Mouse (Mus musculus): Measurements from ENCODE around the gene Qtrt1. TPM values are rescaled to one million over a fixed set of nuclear protein-coding genes. Genes with fewer than 3 reads are reported as not detected.

The Qtrt1 gene
- polyA plus RNA-seq, 1 experiment: 38.7 TPM

DNA sequence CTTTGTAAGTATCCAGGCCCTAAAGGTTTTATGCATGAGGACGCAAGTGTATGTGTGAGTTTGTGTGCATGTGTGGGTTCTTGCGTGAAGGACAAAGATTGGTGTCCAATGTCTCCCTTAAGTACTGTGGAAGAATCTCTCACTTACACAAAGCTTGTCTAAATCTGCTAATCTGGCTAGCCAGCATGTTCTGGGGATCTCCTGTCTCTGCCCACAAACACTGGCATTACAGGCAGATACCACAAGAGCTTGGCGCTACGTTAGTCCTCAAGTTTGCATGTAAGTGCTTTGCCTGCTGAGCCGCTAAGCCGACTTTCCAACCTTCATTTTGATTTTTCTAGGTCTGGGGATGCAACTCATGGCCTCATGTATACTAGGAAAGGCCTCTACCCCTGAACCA lies 25.9 kb downstream of the Qtrt1 start:
- Histone ChIP-seq H3K27ac (ENCODE audit: insufficient read depth, low read length) (peak overlapping the region; percentile 14; the same call in 1 of the 2 replicates), H3K36me3 (ENCODE audit: control insufficient read depth, insufficient read depth, low read length) (no peaks in the 10 kb centered on the region), H3K27me3 (ENCODE audit: control insufficient read depth, insufficient read depth, low read length) (no peaks in the 10 kb centered on the region), H3K4me3 (ENCODE audit: extremely low read depth, insufficient read depth, insufficient read length) (no peak overlapping the region), H3K4me1 (ENCODE audit: control insufficient read depth, insufficient read depth, insufficient read length) (peaks cover 44% of the 10 kb centered on the region)
- TF ChIP-seq CTCF (IDR thresholded peaks at IDR 0.05; ENCODE audit: extremely low read depth, insufficient read depth, insufficient read length, insufficient replicate concordance) (no peak), POLR2A (IDR thresholded peaks at IDR 0.05; ENCODE audit: low read depth, low read length) (no peak)
- DNase-seq (ENCODE audit: low read depth in 1 of 2, low spot score in 2 of 2): no peak
- 87% methylated on average over 6 of the region's 6 CpGs for WGBS

DNA sequence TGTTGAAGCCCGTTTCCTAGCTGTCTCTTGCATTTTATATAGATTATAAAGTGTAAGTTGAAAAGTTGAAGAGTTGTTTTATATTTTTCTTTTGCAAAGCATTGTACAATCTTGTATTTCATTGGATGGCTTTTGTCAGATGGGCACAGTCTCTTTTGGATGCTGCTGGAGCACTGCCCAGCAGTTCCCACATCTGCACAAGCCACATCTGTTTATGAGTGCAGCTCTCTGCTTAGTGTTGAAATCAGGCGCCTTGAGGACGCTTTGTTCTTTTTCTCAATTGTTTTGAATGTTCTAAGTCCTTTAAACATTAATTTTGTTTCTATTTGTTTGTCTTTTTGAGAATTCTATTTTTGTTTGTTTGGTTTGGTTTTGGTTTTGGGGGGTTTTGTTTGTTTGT lies 26.6 kb downstream of the Qtrt1 start:
- no peak overlapping the region for H3K4me3 ChIP-seq (ENCODE audit: extremely low read depth, insufficient read depth, insufficient read length)
- H3K27ac ChIP-seq (ENCODE audit: insufficient read depth, low read length): peak overlapping the region; percentile 27
- no peak for DNase-seq (ENCODE audit: low read depth in 1 of 2, low spot score in 2 of 2)
- no peaks in the 10 kb centered on the region for H3K36me3 ChIP-seq (ENCODE audit: control insufficient read depth, insufficient read depth, low read length)
- TF ChIP-seq POLR2A (IDR thresholded peaks at IDR 0.05; ENCODE audit: low read depth, low read length) (no peak), CTCF (IDR thresholded peaks at IDR 0.05; ENCODE audit: extremely low read depth, insufficient read depth, insufficient read length, insufficient replicate concordance) (no peak)
- no peaks in the 10 kb centered on the region for H3K27me3 ChIP-seq (ENCODE audit: control insufficient read depth, insufficient read depth, low read length)
- 60% methylated on average over 3 of the region's 3 CpGs for WGBS
- peaks cover 44% of the 10 kb centered on the region for H3K4me1 ChIP-seq (ENCODE audit: control insufficient read depth, insufficient read depth, insufficient read length)

DNA sequence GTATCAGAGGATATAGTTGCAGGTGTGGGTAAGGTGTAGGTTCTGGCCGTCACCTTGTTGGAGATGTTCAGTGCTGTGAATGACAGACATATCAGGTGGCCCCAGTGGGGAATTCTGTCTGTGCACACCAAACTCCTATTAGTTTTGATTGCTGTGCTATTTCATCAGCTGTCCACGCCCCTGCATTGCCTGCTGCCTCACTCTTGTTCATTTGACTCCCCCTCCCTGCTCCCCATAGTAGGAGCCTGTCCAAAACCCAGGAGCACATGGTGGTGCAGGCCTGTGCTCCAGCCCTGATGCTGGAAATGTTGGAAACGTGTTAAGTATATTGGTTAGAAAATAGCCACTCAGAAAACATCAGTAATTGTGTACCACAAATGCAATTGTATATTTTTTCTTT lies 27.8 kb downstream of the Qtrt1 start:
- no peak overlapping the region for H3K4me3 ChIP-seq (ENCODE audit: extremely low read depth, insufficient read depth, insufficient read length)
- H3K36me3 ChIP-seq (ENCODE audit: control insufficient read depth, insufficient read depth, low read length): no peaks in the 10 kb centered on the region
- no peak for DNase-seq (ENCODE audit: low read depth in 1 of 2, low spot score in 2 of 2)
- no peak for TF ChIP-seq POLR2A (IDR thresholded peaks at IDR 0.05; ENCODE audit: low read depth, low read length)
- TF ChIP-seq CTCF (IDR thresholded peaks at IDR 0.05; ENCODE audit: extremely low read depth, insufficient read depth, insufficient read length, insufficient replicate concordance): no peak
- H3K4me1 ChIP-seq (ENCODE audit: control insufficient read depth, insufficient read depth, insufficient read length): peaks cover 44% of the 10 kb centered on the region
- H3K27ac ChIP-seq (ENCODE audit: insufficient read depth, low read length): peak overlapping the region; percentile 69
- no peaks in the 10 kb centered on the region for H3K27me3 ChIP-seq (ENCODE audit: control insufficient read depth, insufficient read depth, low read length)
- 71% methylated on average over 3 of the region's 3 CpGs for WGBS

DNA sequence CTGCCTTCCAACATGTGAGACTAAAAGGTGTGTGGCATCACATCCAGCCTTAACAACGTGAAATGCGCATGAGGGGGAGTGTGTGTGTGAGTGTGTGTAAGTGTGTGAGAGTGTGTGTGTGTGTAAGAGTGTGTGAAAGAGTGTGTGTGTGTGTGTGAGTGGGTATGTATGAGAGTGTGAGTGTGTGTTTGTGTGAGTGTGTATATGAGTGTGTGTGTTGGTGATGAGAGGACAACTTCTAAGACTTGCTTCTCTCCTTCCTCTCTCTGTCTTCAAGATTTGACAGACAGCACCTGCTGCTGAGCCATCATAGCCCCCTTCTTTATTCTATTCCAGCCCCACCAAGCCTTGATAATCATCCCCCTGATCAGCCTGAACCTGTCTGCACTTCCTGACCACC lies 28.3 kb downstream of the Qtrt1 start:
- no peak for DNase-seq (ENCODE audit: low read depth in 1 of 2, low spot score in 2 of 2)
- H3K27me3 ChIP-seq (ENCODE audit: control insufficient read depth, insufficient read depth, low read length): no peaks in the 10 kb centered on the region
- H3K27ac ChIP-seq (ENCODE audit: insufficient read depth, low read length): peak overlapping the region; percentile 21; the same call in 1 of the 2 replicates
- no peak for TF ChIP-seq POLR2A (IDR thresholded peaks at IDR 0.05; ENCODE audit: low read depth, low read length)
- H3K36me3 ChIP-seq (ENCODE audit: control insufficient read depth, insufficient read depth, low read length): no peaks in the 10 kb centered on the region
- H3K4me1 ChIP-seq (ENCODE audit: control insufficient read depth, insufficient read depth, insufficient read length): peaks cover 44% of the 10 kb centered on the region
- no peak overlapping the region for H3K4me3 ChIP-seq (ENCODE audit: extremely low read depth, insufficient read depth, insufficient read length)
- WGBS: 96% methylated on average over 2 of the region's 2 CpGs

DNA sequence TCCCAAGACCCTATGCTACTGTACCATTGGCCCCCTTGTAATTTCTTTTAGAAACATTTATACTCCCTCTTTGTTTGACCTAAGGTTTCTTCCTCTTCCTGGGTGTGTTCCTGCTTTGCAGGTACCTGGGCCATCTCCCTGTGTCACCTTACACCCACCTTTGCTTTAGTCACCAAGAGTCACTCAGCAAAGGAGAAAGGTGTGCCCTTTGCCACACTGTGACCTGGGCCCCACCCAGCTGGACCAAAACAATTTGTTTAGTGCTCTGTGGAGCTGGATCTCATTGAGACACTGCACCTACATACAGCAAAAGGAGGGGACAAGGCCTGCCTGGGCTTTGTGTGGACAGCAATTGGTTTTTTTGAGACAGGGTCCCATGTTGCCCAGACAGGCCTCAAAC lies 28.8 kb downstream of the Qtrt1 start:
- no peaks in the 10 kb centered on the region for H3K27me3 ChIP-seq (ENCODE audit: control insufficient read depth, insufficient read depth, low read length)
- peaks cover 41% of the 10 kb centered on the region for H3K4me1 ChIP-seq (ENCODE audit: control insufficient read depth, insufficient read depth, insufficient read length)
- TF ChIP-seq CTCF (IDR thresholded peaks at IDR 0.05; ENCODE audit: extremely low read depth, insufficient read depth, insufficient read length, insufficient replicate concordance) (no peak), POLR2A (IDR thresholded peaks at IDR 0.05; ENCODE audit: low read depth, low read length) (no peak)
- H3K27ac ChIP-seq (ENCODE audit: insufficient read depth, low read length): no peak overlapping the region
- DNase-seq (ENCODE audit: low read depth in 1 of 2, low spot score in 2 of 2): no peak
- no peaks in the 10 kb centered on the region for H3K36me3 ChIP-seq (ENCODE audit: control insufficient read depth, insufficient read depth, low read length)
- H3K4me3 ChIP-seq (ENCODE audit: extremely low read depth, insufficient read depth, insufficient read length): no peak overlapping the region

DNA sequence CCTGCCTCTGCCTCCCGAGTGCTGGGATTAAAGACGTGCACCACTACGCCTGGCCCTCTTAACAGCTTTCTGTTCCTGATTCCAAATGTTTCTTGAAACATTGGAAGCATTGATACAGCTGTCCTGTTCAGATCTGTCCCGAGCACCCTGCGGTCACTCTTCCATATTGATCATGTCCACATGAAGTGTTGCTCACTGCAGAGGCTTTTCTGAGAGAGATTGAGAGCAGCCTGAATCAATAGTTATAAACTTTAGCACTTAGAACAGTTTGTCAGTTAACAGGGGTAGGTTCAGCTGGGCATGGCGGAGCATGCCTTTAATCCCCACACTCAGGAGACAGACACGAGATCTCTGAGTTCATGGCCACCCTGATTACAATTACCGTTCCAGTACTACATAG lies 32.2 kb downstream of the Qtrt1 start:
- Histone ChIP-seq H3K4me1 (ENCODE audit: control insufficient read depth, insufficient read depth, insufficient read length) (peaks cover 25% of the 10 kb centered on the region; the same call in 1 of the 2 replicates), H3K27ac (ENCODE audit: insufficient read depth, low read length) (no peak overlapping the region), H3K36me3 (ENCODE audit: control insufficient read depth, insufficient read depth, low read length) (no peaks in the 10 kb centered on the region; the same call in 1 of the 2 replicates), H3K4me3 (ENCODE audit: extremely low read depth, insufficient read depth, insufficient read length) (no peak overlapping the region), H3K27me3 (ENCODE audit: control insufficient read depth, insufficient read depth, low read length) (no peaks in the 10 kb centered on the region)
- TF ChIP-seq POLR2A (IDR thresholded peaks at IDR 0.05; ENCODE audit: low read depth, low read length) (no peak), CTCF (IDR thresholded peaks at IDR 0.05; ENCODE audit: extremely low read depth, insufficient read depth, insufficient read length, insufficient replicate concordance) (no peak)
- DNase-seq (ENCODE audit: low read depth in 1 of 2, low spot score in 2 of 2): no peak
- 96% methylated on average over 8 of the region's 8 CpGs for whole genome bisulfite sequencing

DNA sequence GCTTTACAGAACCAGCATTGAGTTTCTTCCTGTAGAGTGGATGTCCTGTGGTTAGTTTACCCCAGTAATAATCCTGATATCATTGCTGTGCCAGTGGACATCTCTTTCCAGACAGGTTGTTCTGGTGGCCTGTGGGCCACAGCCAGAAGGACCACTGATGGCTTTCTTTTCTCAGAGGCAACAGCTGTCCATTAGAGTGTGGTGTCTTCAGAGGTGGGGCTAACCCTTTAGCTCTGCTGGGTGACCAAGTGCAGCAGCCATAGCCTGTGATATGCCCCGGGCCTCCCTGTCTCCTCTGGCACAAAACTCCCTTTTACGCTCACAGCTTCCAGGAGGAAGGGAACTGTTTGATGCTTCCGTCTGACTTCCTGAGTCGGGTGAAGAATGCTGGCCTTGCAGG lies 32.9 kb downstream of the Qtrt1 start:
- DNase-seq (ENCODE audit: low read depth in 1 of 2, low spot score in 2 of 2): no peak
- Histone ChIP-seq H3K4me3 (ENCODE audit: extremely low read depth, insufficient read depth, insufficient read length) (no peak overlapping the region), H3K36me3 (ENCODE audit: control insufficient read depth, insufficient read depth, low read length) (peaks cover under 1% of the 10 kb centered on the region), H3K4me1 (ENCODE audit: control insufficient read depth, insufficient read depth, insufficient read length) (peaks cover 21% of the 10 kb centered on the region; the same call in 1 of the 2 replicates), H3K27me3 (ENCODE audit: control insufficient read depth, insufficient read depth, low read length) (no peaks in the 10 kb centered on the region), H3K27ac (ENCODE audit: insufficient read depth, low read length) (no peak overlapping the region)
- 70% methylated on average over 4 of the region's 4 CpGs for WGBS
- TF ChIP-seq CTCF (IDR thresholded peaks at IDR 0.05; ENCODE audit: extremely low read depth, insufficient read depth, insufficient read length, insufficient replicate concordance): no peak
